Mouse (Mus musculus) heart, adult 2 months (tissue): Measurements from ENCODE around the gene A630095N17Rik.

Experiments used
- CTCF ChIP-seq: fragments of 200-600 bp; IDR thresholded peaks from 2 replicates; pipeline ENCODE4 v1.8.1; 2022; ENCODE audit warnings: antibody characterized with exemption, mild to moderate bottlenecking, moderate library complexity
- POLR2A ChIP-seq: fragments of 200-500 bp; IDR thresholded peaks from 2 replicates; pipeline ENCODE4 v1.6.1; 2011; ENCODE audit warnings: mild to moderate bottlenecking, low read depth, low read length, control low read depth; ENCODE audit not compliant: insufficient read depth

DNA sequence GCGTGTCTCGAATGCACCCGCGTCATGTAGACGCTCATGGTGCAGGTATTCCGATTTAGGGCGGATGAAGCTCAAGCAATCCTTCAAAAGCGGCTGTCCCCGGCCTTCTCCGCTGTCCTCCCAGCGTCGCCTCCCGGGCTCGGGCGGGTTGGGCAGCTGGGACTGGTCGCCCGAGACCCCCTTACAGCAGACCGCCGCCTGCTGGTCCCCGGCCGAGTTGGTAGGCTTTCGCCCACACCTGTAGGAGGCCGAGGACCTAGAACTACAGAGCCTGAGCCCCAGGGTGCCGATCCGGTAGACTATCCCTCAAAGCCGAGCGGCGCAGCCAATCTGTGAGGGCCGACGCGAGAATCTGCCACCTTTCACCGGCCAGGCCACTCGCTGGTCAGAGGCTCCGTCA lies 12.4 kb downstream of the A630095N17Rik start, which contains the start of gene Tuba4a:
- TF ChIP-seq CTCF (peak; percentile 46; the same call in 1 of the 2 replicates), POLR2A (no peak)
